Mouse (Mus musculus) adipocyte (in vitro differentiated cells): ENCODE data around the gene Slc25a38.

Experiments
- DNase-seq: peaks from one replicate; pipeline ENCODE4 v3.0.0-alpha.2; 2016; ENCODE audit warnings: low spot score

Slc25a38 gene

GRCm38 (mm10) chr9:120144474-120144873 is 34.3 kb downstream of the Slc25a38 start:
- no peak for DNase-seq

- DNase-seq, result no peak
Measured at GRCm38 (mm10) chr9:120149222-120149828, 39.2 kb downstream of the Slc25a38 start, which contains the start of gene Mobp. TSS of gene Mobp (plus strand) at chr9:120149707.

- no peak for DNase-seq
Measured at GRCm38 (mm10) chr9:120151152-120151551, 41.0 kb downstream of the Slc25a38 start.

GRCm38 (mm10) chr9:120151906-120152399 is 41.8 kb downstream of the Slc25a38 start:
- DNase-seq, result no peak

- no peak for DNase-seq
Measured at GRCm38 (mm10) chr9:120158047-120158446, 47.9 kb downstream of the Slc25a38 start.

- no peak for DNase-seq
Measured at GRCm38 (mm10) chr9:120163862-120164261, 53.7 kb downstream of the Slc25a38 start.

- DNase-seq, result no peak
Measured at GRCm38 (mm10) chr9:120167826-120168225, 57.7 kb downstream of the Slc25a38 start.

- DNase-seq, result peak; percentile 37
Measured at GRCm38 (mm10) chr9:120171295-120171694, 61.1 kb downstream of the Slc25a38 start.
